Mouse (Mus musculus): ENCODE measurements around the gene Satb2.

DNA sequence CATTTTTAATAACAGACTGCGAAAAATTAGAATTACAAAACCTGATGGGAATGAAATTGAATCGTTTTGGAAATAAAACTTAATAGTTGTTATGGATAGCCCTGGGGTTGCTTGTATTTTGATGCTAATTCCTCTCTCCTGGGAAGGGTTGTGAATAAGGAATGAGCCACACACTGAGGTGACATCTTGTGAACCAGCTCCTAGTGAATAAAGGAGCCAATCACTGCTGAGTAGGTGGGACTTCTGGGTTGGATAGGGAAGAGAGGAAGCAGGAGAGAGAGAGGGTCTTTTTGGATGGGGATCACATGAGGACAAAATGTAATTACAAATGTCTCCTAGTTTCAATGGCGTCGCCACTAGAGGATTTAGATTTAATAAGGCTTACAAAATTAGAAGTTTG is 30.7 kb upstream of the Satb2 start:
- TF ChIP-seq CTCF (IDR thresholded peaks at IDR 0.05; ENCODE audit: extremely low read depth, insufficient read depth, low read length) (no peak), POLR2A (IDR thresholded peaks at IDR 0.05; ENCODE audit: extremely low read depth, insufficient read depth, low read length) (no peak)
